10 mouse cellular contexts compared by ENCODE assay signal in the genomic region with DNA sequence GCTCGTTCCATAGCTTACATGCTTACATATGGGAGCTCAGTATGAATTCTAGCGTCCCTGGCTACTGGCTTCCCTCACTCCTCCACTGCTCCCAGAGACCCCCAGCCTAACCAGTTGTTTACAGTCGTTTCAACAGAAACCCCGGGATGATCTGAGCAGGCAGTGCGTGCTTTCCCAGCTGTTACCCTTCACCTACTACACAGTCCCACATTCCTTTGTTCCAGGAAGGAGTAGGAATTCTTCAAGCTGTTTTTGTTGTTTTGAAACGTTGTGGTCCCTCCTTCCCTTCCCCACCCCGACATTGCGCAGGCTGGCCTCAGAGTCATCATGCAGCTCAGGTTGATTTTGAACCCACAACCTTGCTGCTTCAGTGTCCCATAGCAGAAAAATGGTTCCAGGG. TPM values are rescaled to one million over a fixed set of nuclear protein-coding genes. Genes with fewer than 3 reads are reported as not detected.
A peak's percentile ranks its signal among the peaks of the same experiment; 100 is the strongest.
DNase-seq lines count a peak whose midpoint lies in the region; ATAC-seq and TF ChIP-seq lines count a peak whose summit lies in the region.
"Had no signal": no experiment of that assay in that cellular context is flagged by ENCODE, and none has a peak within 500 bp of the region (broad histone marks: within the 10 kb centered on the region; RNA-seq: fewer than 3 reads in every experiment).

No protein-coding gene starts in this region.

- no peak for TF ChIP-seq CTCF in cerebellum, adult 2 months (IDR thresholded peaks at IDR 0.05; ENCODE audit: borderline replicate concordance, insufficient read depth, low read depth, low read length)

- no peaks in the 10 kb centered on the region for H3K9me3 ChIP-seq in kidney, embryonic 15.5 days (replicated peaks)
- H3K9me3 ChIP-seq in embryonic facial prominence, embryonic 14.5 days (ENCODE audit: control insufficient read depth, low read length), result no peaks in the 10 kb centered on the region
- H3K9me3 ChIP-seq in limb, embryonic 13.5 days, result no peaks in the 10 kb centered on the region

- WGBS in cerebellum, adult 2 months, result 27% methylated on average over 8 of the region's 8 CpGs
- WGBS in kidney, embryonic 15.5 days, result 19% methylated on average over 8 of the region's 8 CpGs
- 21% methylated on average over 8 of the region's 8 CpGs for WGBS in embryonic facial prominence, embryonic 14.5 days
- WGBS in limb, embryonic 13.5 days, result 21% methylated on average over 8 of the region's 8 CpGs

- H3K27ac ChIP-seq in cerebellum, adult 2 months (ENCODE audit: insufficient read depth, low read length), result peak overlapping the region; percentile 98
- peak overlapping the region; percentile 94 for H3K27ac ChIP-seq in kidney, embryonic 15.5 days
- H3K27ac ChIP-seq in embryonic facial prominence, embryonic 14.5 days (replicated peaks; ENCODE audit: low read depth, low read length), result no peak overlapping the region; the same call in 1 of the 2 replicates
- H3K27ac ChIP-seq in limb, embryonic 13.5 days, result no peak overlapping the region

- no peak for TF ChIP-seq POLR2A in cerebellum, adult 2 months (IDR thresholded peaks at IDR 0.05; ENCODE audit: borderline replicate concordance, insufficient read depth, low read length)

- H3K4me1 ChIP-seq in cerebellum, adult 2 months (ENCODE audit: control insufficient read depth, insufficient read depth, low read length), result peaks cover 9% of the 10 kb centered on the region
- peaks cover 54% of the 10 kb centered on the region for H3K4me1 ChIP-seq in kidney, embryonic 15.5 days
- H3K4me1 ChIP-seq in embryonic facial prominence, embryonic 14.5 days (ENCODE audit: control insufficient read depth, insufficient read depth, low read length), result peaks cover 40% of the 10 kb centered on the region
- H3K4me1 ChIP-seq in limb, embryonic 13.5 days, result peaks cover 46% of the 10 kb centered on the region

- H3K36me3 ChIP-seq in kidney, embryonic 15.5 days, result 0 out of 2 replicates have a peak, but pooled peaks cover 7% of the 10 kb centered on the region
- no peaks in the 10 kb centered on the region for H3K36me3 ChIP-seq in embryonic facial prominence, embryonic 14.5 days (ENCODE audit: control insufficient read depth, insufficient read depth, low read length)
- H3K36me3 ChIP-seq in limb, embryonic 13.5 days, result no peaks in the 10 kb centered on the region

- peak overlapping the region; percentile 52; the same call in 1 of the 2 replicates for H3K9ac ChIP-seq in kidney, embryonic 15.5 days
- no peak overlapping the region for H3K9ac ChIP-seq in embryonic facial prominence, embryonic 14.5 days (ENCODE audit: low read depth, low read length)
- peak overlapping the region; percentile 65; the same call in 1 of the 2 replicates for H3K9ac ChIP-seq in limb, embryonic 13.5 days

- peak in 1 of 2 experiments; percentile 42 for DNase-seq in cerebellum, adult 2 months
- DNase-seq in cerebellum, adult 18-20 months, result no peak
- no peak for DNase-seq in kidney, postnatal 14 days
- no peak for DNase-seq in embryonic facial prominence, embryonic 14.5 days (ENCODE audit: low spot score)
- DNase-seq in thymus, postnatal 36 days, result no peak
- no peak for DNase-seq in cerebellum, postnatal 10 days
- DNase-seq: thymus, postnatal 4 days had no signal

- no peaks in the 10 kb centered on the region for H3K27me3 ChIP-seq in cerebellum, adult 2 months (ENCODE audit: control insufficient read depth, insufficient read depth, low read length)
- H3K27me3 ChIP-seq in kidney, embryonic 15.5 days, result no peaks in the 10 kb centered on the region
- H3K27me3 ChIP-seq in embryonic facial prominence, embryonic 14.5 days (replicated peaks; ENCODE audit: control insufficient read depth, insufficient read depth, low read length), result no peaks in the 10 kb centered on the region; the same call in 1 of the 2 replicates
- no peaks in the 10 kb centered on the region for H3K27me3 ChIP-seq in limb, embryonic 13.5 days

- H3K4me3 ChIP-seq in cerebellum, adult 2 months (replicated peaks; ENCODE audit: insufficient read depth, low read depth, low read length), result peak overlapping the region; percentile 77
- peak overlapping the region; percentile 51 for H3K4me3 ChIP-seq in kidney, embryonic 15.5 days (replicated peaks)
- peak overlapping the region; percentile 42 for H3K4me3 ChIP-seq in embryonic facial prominence, embryonic 14.5 days (ENCODE audit: low read depth, low read length)
- peak overlapping the region; percentile 44 for H3K4me3 ChIP-seq in limb, embryonic 13.5 days

- H3K4me2 ChIP-seq in kidney, embryonic 15.5 days, result peak overlapping the region; percentile 74
- H3K4me2 ChIP-seq in embryonic facial prominence, embryonic 14.5 days (ENCODE audit: low read depth, low read length), result peak overlapping the region; percentile 80
- peak overlapping the region; percentile 80 for H3K4me2 ChIP-seq in limb, embryonic 13.5 days (replicated peaks)

- no peak; the same call in 1 of the 2 replicates for ATAC-seq in kidney, embryonic 15.5 days (replicated peaks; ENCODE audit: low FRiP score)
- 0 out of 2 replicates have a peak, but pooled peaks have one; percentile 3 for ATAC-seq in embryonic facial prominence, embryonic 14.5 days (ENCODE audit: low read depth)
- no peak for ATAC-seq in limb, embryonic 13.5 days (ENCODE audit: low FRiP score, low read depth)
- ATAC-seq: activated CD4-positive, CD25-positive, alpha-beta regulatory T cell, adult 4 months had no signal

RNA-seq across cellular contexts. Expression of a gene that starts 0.6 kb away (rescaled TPM):
- 31.1 and 35.9 TPM in 2 replicates for polyA plus RNA-seq in cerebellum, adult 2 months (2012; rRNA removed)
- 16.5 and 18.4 TPM in 2 replicates for polyA plus RNA-seq in kidney, embryonic 15.5 days (2015; fragmentation: Nextera tagmentation; extraction: Ambion mirVana)
- 4.3 and 6.6 TPM in 2 replicates for polyA plus RNA-seq in embryonic facial prominence, embryonic 14.5 days (2014; fragmentation: Nextera tagmentation; extraction: Ambion mirVana)
- polyA plus RNA-seq in limb, embryonic 13.5 days (2015; fragmentation: Nextera tagmentation; extraction: Ambion mirVana), result 3.1 TPM in 2 replicates
- polyA plus RNA-seq: activated CD4-positive, CD25-positive, alpha-beta regulatory T cell, adult 4 months had no signal

RNA-seq across cellular contexts. Expression of a gene that starts 14.4 kb away (rescaled TPM):
- 1.5 and 1.9 TPM in 2 replicates for polyA plus RNA-seq in cerebellum, adult 2 months (2012; rRNA removed)
- polyA plus RNA-seq in kidney, embryonic 15.5 days (2015; fragmentation: Nextera tagmentation; extraction: Ambion mirVana), result 0.05 and 0.19 TPM in 2 replicates
- 0.31 and 0.51 TPM in 2 replicates for polyA plus RNA-seq in embryonic facial prominence, embryonic 14.5 days (2014; fragmentation: Nextera tagmentation; extraction: Ambion mirVana)
- polyA plus RNA-seq in limb, embryonic 13.5 days (2015; fragmentation: Nextera tagmentation; extraction: Ambion mirVana), result 0.20 TPM in 2 replicates
- polyA plus RNA-seq: activated CD4-positive, CD25-positive, alpha-beta regulatory T cell, adult 4 months had no signal

RNA-seq across cellular contexts. Expression of a gene that starts 21.2 kb away (rescaled TPM):
- 3.6 and 4.9 TPM in 2 replicates for polyA plus RNA-seq in cerebellum, adult 2 months (2012; rRNA removed)
- 3.6 and 4.4 TPM in 2 replicates for polyA plus RNA-seq in kidney, embryonic 15.5 days (2015; fragmentation: Nextera tagmentation; extraction: Ambion mirVana)
- polyA plus RNA-seq in embryonic facial prominence, embryonic 14.5 days (2014; fragmentation: Nextera tagmentation; extraction: Ambion mirVana), result 1.4 and 4.1 TPM in 2 replicates
- 3.8 and 4.4 TPM in 2 replicates for polyA plus RNA-seq in limb, embryonic 13.5 days (2015; fragmentation: Nextera tagmentation; extraction: Ambion mirVana)
- polyA plus RNA-seq: activated CD4-positive, CD25-positive, alpha-beta regulatory T cell, adult 4 months had no signal

RNA-seq across cellular contexts. Expression of a gene that starts 26.4 kb away (rescaled TPM):
- 199 and 248 TPM in 2 replicates for polyA plus RNA-seq in cerebellum, adult 2 months (2012; rRNA removed)
- polyA plus RNA-seq in kidney, embryonic 15.5 days (2015; fragmentation: Nextera tagmentation; extraction: Ambion mirVana), result 8.5 and 9.9 TPM in 2 replicates
- 30.0 and 30.5 TPM in 2 replicates for polyA plus RNA-seq in embryonic facial prominence, embryonic 14.5 days (2014; fragmentation: Nextera tagmentation; extraction: Ambion mirVana)
- 25.9 and 32.7 TPM in 2 replicates for polyA plus RNA-seq in limb, embryonic 13.5 days (2015; fragmentation: Nextera tagmentation; extraction: Ambion mirVana)
- polyA plus RNA-seq: activated CD4-positive, CD25-positive, alpha-beta regulatory T cell, adult 4 months had no signal

RNA-seq across cellular contexts. Expression of a gene that starts 48.7 kb away (rescaled TPM):
- 19.7 and 20.8 TPM in 2 replicates for polyA plus RNA-seq in cerebellum, adult 2 months (2012; rRNA removed)
- 4.0 and 5.6 TPM in 2 replicates for polyA plus RNA-seq in kidney, embryonic 15.5 days (2015; fragmentation: Nextera tagmentation; extraction: Ambion mirVana)
- 2.2 and 2.8 TPM in 2 replicates for polyA plus RNA-seq in embryonic facial prominence, embryonic 14.5 days (2014; fragmentation: Nextera tagmentation; extraction: Ambion mirVana)
- polyA plus RNA-seq in limb, embryonic 13.5 days (2015; fragmentation: Nextera tagmentation; extraction: Ambion mirVana), result 4.8 and 6.4 TPM in 2 replicates

Comparison
In these comparisons a context has a peak if more than half of its experiments do, and no peak if none do; other contexts are left out.
1. H3K27ac ChIP-seq: peak in cerebellum, adult 2 months (single experiment) and kidney, embryonic 15.5 days (single experiment); none in embryonic facial prominence, embryonic 14.5 days (single experiment) and limb, embryonic 13.5 days (single experiment).
2. Peak in every context shown above with its lines, with median percentiles within 50 percentile points of each other: H3K4me3 ChIP-seq and H3K4me2 ChIP-seq.